Mouse (Mus musculus): ENCODE results near the gene Thbs2.

DNA sequence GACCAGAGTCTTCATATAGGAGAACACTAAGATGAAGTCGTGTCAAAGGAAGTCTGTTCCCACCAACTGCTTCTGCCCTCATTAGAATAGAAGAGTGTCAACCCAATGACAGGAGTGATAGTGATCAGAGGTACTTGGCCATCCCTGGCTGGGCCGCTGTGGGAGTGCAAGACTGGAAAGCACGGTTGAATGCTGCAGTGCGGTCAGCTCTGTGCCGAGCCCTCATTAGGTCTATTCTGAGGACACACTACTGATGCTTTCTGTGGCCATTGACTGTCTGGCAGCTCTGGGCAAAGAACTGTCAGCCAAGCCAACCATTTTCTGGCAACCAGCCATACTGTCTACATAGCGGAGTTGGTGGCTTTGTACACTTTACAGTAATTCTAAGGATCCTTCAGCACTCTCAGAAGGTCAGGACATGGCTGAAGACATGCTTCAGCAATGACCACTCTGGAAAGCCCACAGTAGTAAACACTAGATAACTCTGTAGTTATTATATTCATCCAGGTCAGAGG is 2.3 kb upstream of the Thbs2 start:
- TF ChIP-seq CTCF (IDR thresholded peaks at IDR 0.05; ENCODE audit: extremely low read depth, insufficient read depth, insufficient read length, insufficient replicate concordance) (no peak), POLR2A (IDR thresholded peaks at IDR 0.05; ENCODE audit: low read depth, low read length) (no peak)
